Mouse (Mus musculus): Measurements from ENCODE around the gene Pofut1. TPM values are rescaled to one million over a fixed set of nuclear protein-coding genes. Genes with fewer than 3 reads are reported as not detected.

The Pofut1 gene
- polyA plus RNA-seq (2015; fragmentation: Nextera tagmentation; extraction: Ambion mirVana) = 2.6 TPM in 2 replicates

DNA sequence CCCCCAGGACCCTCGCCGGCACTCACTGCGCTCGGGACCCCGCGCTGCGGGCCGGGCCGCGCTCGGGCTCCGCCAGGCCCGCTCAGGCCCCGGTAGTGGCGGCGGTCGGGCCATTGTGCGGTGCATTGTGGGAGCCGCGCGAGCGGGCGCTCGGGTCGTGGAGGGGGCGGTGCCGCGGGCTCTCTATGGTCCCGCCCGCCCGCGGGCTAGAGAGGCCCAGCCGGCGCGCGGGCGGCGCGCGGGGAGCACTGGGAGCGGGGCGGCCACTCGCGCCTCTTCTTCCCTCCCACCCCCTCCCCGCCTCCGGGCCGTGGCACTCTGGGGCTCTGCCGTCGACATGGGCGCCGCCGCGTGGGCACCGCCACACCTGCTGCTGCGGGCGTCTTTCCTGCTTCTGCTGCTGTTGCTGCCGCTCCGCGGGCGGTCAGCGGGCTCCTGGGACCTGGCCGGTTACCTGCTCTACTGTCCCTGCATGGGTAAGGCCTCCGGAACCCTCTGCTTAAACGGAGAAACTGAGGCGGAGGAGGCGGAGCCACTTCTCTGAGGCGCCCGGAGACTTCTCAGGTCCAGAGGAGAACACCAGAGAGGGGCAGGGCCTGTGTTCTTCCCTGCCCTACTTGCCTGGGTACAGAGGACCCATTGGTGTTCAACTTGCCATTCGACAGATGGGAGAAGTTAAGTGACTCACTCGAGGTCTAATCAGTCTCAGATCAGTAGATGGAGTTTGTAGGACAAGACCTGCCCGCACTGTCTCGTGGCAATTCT, at the start of gene Pofut1, which contains the start of gene Plagl2:
TSS of gene Pofut1 (plus strand) at position 284 of the 765 bp plus-strand sequence.
TSS of gene Plagl2 (minus strand) at position 177 of the 765 bp plus-strand sequence.
- no peaks in the 10 kb centered on the region for H3K9me3 ChIP-seq (replicated peaks)
- H3K9ac ChIP-seq = peak within 1 kb of the TSS; percentile 98
- peak within 1 kb of the TSS; percentile 91 for H3K4me3 ChIP-seq (replicated peaks)
- peak within 1 kb of the TSS; percentile 98 for H3K27ac ChIP-seq (replicated peaks)
- H3K4me2 ChIP-seq = peak within 1 kb of the TSS; percentile 79
- peak; percentile 94 for ATAC-seq (ENCODE audit: insufficient read depth)
- H3K36me3 ChIP-seq (replicated peaks) = peaks cover 44% of the 10 kb centered on the region
- WGBS (ENCODE audit: insufficient replicate concordance) = under 1% methylated on average over 68 of the region's 72 CpGs
- H3K27me3 ChIP-seq = no peaks in the 10 kb centered on the region
- peaks cover 58% of the 10 kb centered on the region for H3K4me1 ChIP-seq (replicated peaks)

- 60% methylated on average over 3 of the region's 3 CpGs for WGBS (ENCODE audit: insufficient replicate concordance)
- H3K9ac ChIP-seq = no peak overlapping the region
These were observed 47.1 kb upstream of the Pofut1 start for GRCm38 (mm10) chr2:153194255-153194654.

GRCm38 (mm10) chr2:153198485-153198884, 42.8 kb upstream of the Pofut1 start:
- Histone ChIP-seq H3K27ac (replicated peaks) (no peak overlapping the region; the same call in 1 of the 2 replicates), H3K9me3 (replicated peaks) (no peaks in the 10 kb centered on the region), H3K4me2 (no peak overlapping the region), H3K9ac (no peak overlapping the region), H3K4me1 (replicated peaks) (peaks cover 11% of the 10 kb centered on the region), H3K4me3 (replicated peaks) (no peak overlapping the region), H3K36me3 (replicated peaks) (peaks cover 79% of the 10 kb centered on the region), H3K27me3 (no peaks in the 10 kb centered on the region)
- 42% methylated on average over 5 of the region's 5 CpGs for WGBS (ENCODE audit: insufficient replicate concordance)
- ATAC-seq (ENCODE audit: insufficient read depth) = no peak

More at GRCm38 (mm10) chr2:153194255-153194654, 47.1 kb upstream of the Pofut1 start:
- H3K4me1 ChIP-seq (replicated peaks) = peaks cover 11% of the 10 kb centered on the region
- H3K4me2 ChIP-seq = no peak overlapping the region
- no peak overlapping the region for H3K4me3 ChIP-seq (replicated peaks)
- no peaks in the 10 kb centered on the region for H3K9me3 ChIP-seq (replicated peaks)
- ATAC-seq (ENCODE audit: insufficient read depth) = 0 out of 2 replicates have a peak, but pooled peaks have one; percentile 24
- H3K27me3 ChIP-seq = no peaks in the 10 kb centered on the region
- H3K36me3 ChIP-seq (replicated peaks) = peaks cover 84% of the 10 kb centered on the region
- peak overlapping the region; percentile 29; the same call in 1 of the 2 replicates for H3K27ac ChIP-seq (replicated peaks)

DNA sequence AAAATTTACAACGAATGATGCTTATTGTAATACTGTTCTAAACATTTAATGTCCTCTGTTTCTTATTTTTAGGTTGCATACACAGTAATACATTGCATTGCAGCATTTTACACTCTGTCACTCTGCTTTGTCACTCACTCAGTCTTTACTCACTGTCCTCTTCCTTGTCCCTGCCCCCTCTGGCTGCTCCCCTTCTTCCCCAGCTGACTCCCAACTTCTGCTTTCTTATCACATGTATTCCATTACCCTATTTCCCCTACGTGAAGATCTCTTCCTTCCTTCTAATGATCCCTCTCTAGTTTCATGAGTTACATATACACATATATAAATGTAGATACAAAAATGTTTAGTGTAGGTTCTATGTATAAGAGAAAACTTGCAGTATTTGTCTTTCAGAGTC, 42.2 kb upstream of the Pofut1 start:
- H3K27ac ChIP-seq (replicated peaks) = no peak overlapping the region
- no peak for ATAC-seq (ENCODE audit: insufficient read depth)
- H3K36me3 ChIP-seq (replicated peaks) = peaks cover 81% of the 10 kb centered on the region
- H3K9me3 ChIP-seq (replicated peaks) = no peaks in the 10 kb centered on the region
- no peak overlapping the region for H3K4me2 ChIP-seq
- peaks cover 8% of the 10 kb centered on the region for H3K4me1 ChIP-seq (replicated peaks)
- H3K9ac ChIP-seq = no peak overlapping the region
- H3K27me3 ChIP-seq = no peaks in the 10 kb centered on the region
- WGBS (ENCODE audit: insufficient replicate concordance) = 45% methylated on average over 2 of the region's 2 CpGs
- no peak overlapping the region for H3K4me3 ChIP-seq (replicated peaks)

GRCm38 (mm10) chr2:153202766-153203165, 38.6 kb upstream of the Pofut1 start:
- no peak overlapping the region for H3K27ac ChIP-seq (replicated peaks)
- no peak overlapping the region for H3K9ac ChIP-seq
- H3K9me3 ChIP-seq (replicated peaks) = no peaks in the 10 kb centered on the region
- ATAC-seq (ENCODE audit: insufficient read depth) = no peak
- H3K4me3 ChIP-seq (replicated peaks) = no peak overlapping the region
- peaks cover 6% of the 10 kb centered on the region; the same call in 1 of the 2 replicates for H3K4me1 ChIP-seq (replicated peaks)
- H3K27me3 ChIP-seq = no peaks in the 10 kb centered on the region
- H3K36me3 ChIP-seq (replicated peaks) = peaks cover 81% of the 10 kb centered on the region
- WGBS (ENCODE audit: insufficient replicate concordance) = 89% methylated on average over 1 of the region's 1 CpGs
- H3K4me2 ChIP-seq = no peak overlapping the region

- Histone ChIP-seq H3K4me3 (replicated peaks) (no peak overlapping the region), H3K27ac (replicated peaks) (no peak overlapping the region), H3K27me3 (no peaks in the 10 kb centered on the region), H3K36me3 (replicated peaks) (peaks cover 59% of the 10 kb centered on the region), H3K9ac (no peak overlapping the region), H3K4me1 (replicated peaks) (0 out of 2 replicates have a peak, but pooled peaks cover 2% of the 10 kb centered on the region), H3K9me3 (replicated peaks) (no peaks in the 10 kb centered on the region), H3K4me2 (no peak overlapping the region)
- WGBS (ENCODE audit: insufficient replicate concordance) = 91% methylated on average over 2 of the region's 2 CpGs
- ATAC-seq (ENCODE audit: insufficient read depth) = no peak
These were observed 33.2 kb upstream of the Pofut1 start for GRCm38 (mm10) chr2:153208149-153208548.

GRCm38 (mm10) chr2:153209286-153209685, 32.0 kb upstream of the Pofut1 start:
- Histone ChIP-seq H3K27me3 (no peaks in the 10 kb centered on the region), H3K4me3 (replicated peaks) (no peak overlapping the region), H3K4me2 (no peak overlapping the region), H3K9me3 (replicated peaks) (no peaks in the 10 kb centered on the region), H3K9ac (no peak overlapping the region), H3K4me1 (replicated peaks) (peaks cover 2% of the 10 kb centered on the region; the same call in 1 of the 2 replicates), H3K27ac (replicated peaks) (no peak overlapping the region), H3K36me3 (replicated peaks) (peaks cover 50% of the 10 kb centered on the region)
- no peak for ATAC-seq (ENCODE audit: insufficient read depth)
- WGBS (ENCODE audit: insufficient replicate concordance) = 80% methylated on average over 5 of the region's 5 CpGs

- H3K4me3 ChIP-seq (replicated peaks) = no peak overlapping the region
- H3K4me1 ChIP-seq (replicated peaks) = peaks cover 18% of the 10 kb centered on the region
- H3K36me3 ChIP-seq (replicated peaks) = peaks cover 31% of the 10 kb centered on the region
- H3K4me2 ChIP-seq = no peak overlapping the region
- no peak overlapping the region for H3K9ac ChIP-seq
- no peaks in the 10 kb centered on the region for H3K27me3 ChIP-seq
- no peaks in the 10 kb centered on the region for H3K9me3 ChIP-seq (replicated peaks)
- 62% methylated on average over 5 of the region's 5 CpGs for WGBS (ENCODE audit: insufficient replicate concordance)
- no peak overlapping the region for H3K27ac ChIP-seq (replicated peaks)
- no peak for ATAC-seq (ENCODE audit: insufficient read depth)
These were observed 29.9 kb upstream of the Pofut1 start for GRCm38 (mm10) chr2:153211451-153211850.

GRCm38 (mm10) chr2:153213351-153213750, 28.0 kb upstream of the Pofut1 start:
- Histone ChIP-seq H3K4me3 (replicated peaks) (no peak overlapping the region), H3K9me3 (replicated peaks) (no peaks in the 10 kb centered on the region), H3K36me3 (replicated peaks) (peaks cover 17% of the 10 kb centered on the region), H3K4me1 (replicated peaks) (peaks cover 16% of the 10 kb centered on the region), H3K27ac (replicated peaks) (no peak overlapping the region), H3K9ac (no peak overlapping the region), H3K27me3 (no peaks in the 10 kb centered on the region), H3K4me2 (no peak overlapping the region)
- 78% methylated on average over 4 of the region's 4 CpGs for WGBS (ENCODE audit: insufficient replicate concordance)
- ATAC-seq (ENCODE audit: insufficient read depth) = no peak

DNA sequence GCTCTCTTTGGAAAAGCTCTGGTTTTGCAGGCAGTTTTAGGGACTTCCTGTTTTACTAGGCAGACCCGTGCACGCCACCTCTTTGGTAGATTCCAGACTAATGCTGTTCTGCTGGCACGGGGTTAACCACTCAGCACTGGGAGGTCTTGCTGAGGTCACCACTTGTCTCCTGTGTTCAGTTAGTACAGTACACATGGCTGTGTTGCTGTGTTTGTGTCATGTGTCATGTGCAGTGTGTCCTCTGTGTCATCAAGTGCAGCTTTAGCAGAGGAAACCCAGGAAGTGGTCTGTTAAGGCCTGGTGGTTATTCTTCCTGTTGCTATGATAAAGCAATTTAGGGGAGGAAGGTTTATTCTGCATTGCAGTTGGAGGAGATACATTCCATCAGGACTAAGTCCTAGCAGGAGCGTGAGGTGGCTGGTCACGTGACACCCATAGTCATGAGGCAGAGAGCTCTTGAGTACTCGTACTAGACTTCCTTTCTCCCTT, 26.5 kb upstream of the Pofut1 start:
- H3K27ac ChIP-seq (replicated peaks) = peak overlapping the region; percentile 14; the same call in 1 of the 2 replicates
- H3K9me3 ChIP-seq (replicated peaks) = no peaks in the 10 kb centered on the region
- H3K36me3 ChIP-seq (replicated peaks) = peaks cover 4% of the 10 kb centered on the region
- peak; percentile 40; the same call in 1 of the 2 replicates for ATAC-seq (ENCODE audit: insufficient read depth)
- WGBS (ENCODE audit: insufficient replicate concordance) = 24% methylated on average over 6 of the region's 6 CpGs
- peaks cover 29% of the 10 kb centered on the region for H3K4me1 ChIP-seq (replicated peaks)
- H3K27me3 ChIP-seq = no peaks in the 10 kb centered on the region
- H3K4me2 ChIP-seq = peak overlapping the region; percentile 6; the same call in 1 of the 2 replicates
- H3K9ac ChIP-seq = no peak overlapping the region
- H3K4me3 ChIP-seq (replicated peaks) = no peak overlapping the region

DNA sequence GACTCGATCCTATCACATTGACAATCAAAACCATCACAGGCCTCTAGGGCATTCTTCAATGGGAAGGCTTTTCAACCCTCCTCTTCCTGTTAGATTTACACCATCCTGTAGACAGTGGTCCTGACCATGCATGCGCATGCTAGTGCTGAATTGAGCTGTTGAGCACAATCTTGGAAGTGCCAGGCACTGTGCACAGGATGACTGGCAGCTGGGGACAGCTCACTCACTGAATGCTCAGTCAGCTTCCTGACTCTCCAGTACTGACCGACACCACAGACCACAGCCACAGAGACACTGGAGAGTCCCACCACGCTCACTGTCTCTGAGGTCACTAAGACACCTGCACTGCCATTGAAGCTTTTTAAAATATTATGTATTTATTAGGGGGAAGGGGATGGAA, 25.9 kb upstream of the Pofut1 start:
- H3K4me1 ChIP-seq (replicated peaks) = peaks cover 35% of the 10 kb centered on the region
- H3K4me3 ChIP-seq (replicated peaks) = no peak overlapping the region
- H3K36me3 ChIP-seq (replicated peaks) = no peaks in the 10 kb centered on the region
- H3K9me3 ChIP-seq (replicated peaks) = no peaks in the 10 kb centered on the region
- H3K27me3 ChIP-seq = no peaks in the 10 kb centered on the region
- no peak overlapping the region for H3K27ac ChIP-seq (replicated peaks)
- no peak overlapping the region for H3K9ac ChIP-seq
- 35% methylated on average over 4 of the region's 4 CpGs for WGBS (ENCODE audit: insufficient replicate concordance)
- no peak for ATAC-seq (ENCODE audit: insufficient read depth)
- 0 out of 2 replicates have a peak overlapping the region, but pooled peaks have one; percentile 6 for H3K4me2 ChIP-seq

All from liver, embryonic 15.5 days (tissue).